Mouse (Mus musculus) kidney, adult 18-20 months (tissue): ENCODE measurements around the gene Efemp2.

ENCODE experiments used
- DNase-seq: peaks from one replicate; pipeline ENCODE4 v3.0.0; 2021

Efemp2 gene

DNA sequence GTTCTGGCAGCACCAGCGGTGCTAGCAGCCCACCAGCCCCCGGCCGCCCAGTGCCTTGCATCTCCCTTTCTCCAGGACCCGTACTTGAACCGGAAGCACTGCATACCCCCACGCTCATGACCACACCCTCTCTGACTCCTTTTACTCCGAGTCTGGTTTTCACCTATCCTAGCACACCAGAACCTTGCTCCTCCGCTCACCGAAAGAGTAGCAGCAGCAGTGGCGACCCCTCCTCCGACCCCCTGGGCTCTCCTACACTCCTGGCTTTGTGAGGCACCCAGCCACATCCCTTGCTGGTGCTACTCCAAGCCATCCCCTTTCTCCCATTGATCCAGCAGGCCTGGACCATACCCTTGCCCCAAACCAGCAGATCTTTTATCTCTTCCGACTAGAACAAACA is 18.7 kb upstream of the Efemp2 start:
- no peak for DNase-seq

DNA sequence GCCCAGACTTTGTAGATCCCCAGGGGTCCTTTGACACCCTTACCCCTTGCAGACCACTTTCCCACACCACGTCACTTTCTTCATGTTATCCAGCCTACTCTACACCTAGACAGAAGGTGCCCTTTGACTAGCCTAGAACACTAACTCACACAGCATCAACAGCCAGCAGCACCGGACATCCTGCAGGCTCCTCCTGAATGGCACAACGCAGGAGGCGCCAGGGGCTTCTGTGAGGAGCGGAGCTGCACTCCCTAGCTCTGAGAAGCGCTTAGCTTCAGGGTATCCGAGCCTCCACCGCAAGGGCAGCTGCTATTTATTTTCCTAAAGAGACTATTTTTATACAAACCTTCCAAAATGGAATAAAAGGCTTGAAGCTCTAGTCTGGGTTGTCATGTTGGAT is 18.2 kb upstream of the Efemp2 start:
- DNase-seq = no peak

DNA sequence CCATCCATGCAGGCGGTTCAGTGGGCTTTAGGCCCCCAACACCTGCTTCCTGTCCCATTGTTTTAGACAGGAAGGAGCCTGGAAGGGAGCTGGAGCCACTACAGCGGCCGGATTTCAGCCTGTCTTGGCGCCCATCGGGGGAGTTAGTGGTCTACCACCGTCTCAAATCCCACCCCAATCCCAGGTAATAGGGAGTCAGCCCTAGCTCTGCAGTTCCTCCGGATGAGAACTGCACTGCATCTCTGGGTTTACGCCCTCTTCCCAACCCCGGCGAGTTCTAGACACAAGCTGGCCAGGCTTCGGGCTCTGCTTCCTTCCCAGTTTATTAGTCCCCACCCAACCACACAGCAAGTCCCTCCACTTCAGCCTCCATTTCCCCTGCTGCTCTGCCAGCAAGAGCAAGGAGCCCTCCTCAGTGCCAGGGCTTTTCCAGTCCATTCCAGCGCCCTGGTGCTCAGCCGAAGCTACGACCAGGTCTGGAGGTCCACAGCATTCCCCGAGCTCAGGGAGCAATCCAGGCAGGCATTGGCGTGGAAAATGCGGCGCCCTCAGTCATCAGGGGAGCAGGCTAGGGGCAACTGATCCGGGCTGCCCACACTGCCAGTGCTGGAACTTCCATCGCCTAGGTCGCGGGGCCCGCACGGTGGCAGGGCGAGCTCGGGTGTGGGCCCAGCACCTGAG is 17.4 kb upstream of the Efemp2 start:
- peak; percentile 45 for DNase-seq

DNA sequence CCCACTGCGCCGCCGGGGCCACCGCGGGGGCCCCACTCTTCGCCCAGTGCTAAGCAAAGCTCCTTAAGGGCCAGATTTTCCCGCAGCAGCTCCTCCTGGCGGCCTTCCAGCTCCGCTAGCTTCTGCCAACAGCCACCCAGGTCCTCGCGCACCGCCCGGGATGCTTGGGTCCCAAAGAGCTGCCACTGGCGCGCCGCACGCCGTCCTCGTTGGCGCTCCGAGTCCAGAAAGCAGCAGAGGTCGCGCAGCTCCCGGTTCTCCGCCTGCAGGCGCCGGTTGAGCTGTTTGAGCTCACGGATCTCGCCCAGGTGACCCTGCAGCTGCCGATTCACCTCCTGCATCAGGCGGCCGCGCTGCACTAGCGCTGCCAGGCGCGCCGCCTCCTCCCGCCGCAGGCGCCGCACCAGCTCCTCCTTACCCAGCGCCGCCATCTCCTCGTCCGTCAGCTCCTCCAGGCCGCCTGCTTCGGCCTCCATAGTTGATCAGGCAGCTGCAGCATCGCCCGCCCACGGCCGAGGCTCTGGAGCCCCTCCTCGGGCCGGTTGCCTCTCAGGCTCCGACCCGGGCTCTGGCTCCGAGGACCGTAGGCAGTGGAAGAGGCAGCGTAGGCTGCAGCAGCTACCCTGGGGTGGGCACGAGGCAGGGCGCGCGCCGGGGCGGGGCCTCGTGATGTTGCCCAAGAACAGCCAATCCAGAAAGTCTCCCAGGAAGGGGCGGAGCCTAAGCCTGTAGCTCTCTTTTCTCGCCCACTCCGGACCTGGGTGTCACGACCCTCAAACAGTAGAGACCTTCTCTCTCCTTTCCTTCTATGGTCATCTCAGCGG is 16.6 kb upstream of the Efemp2 start:
- peak; percentile 97 for DNase-seq

DNA sequence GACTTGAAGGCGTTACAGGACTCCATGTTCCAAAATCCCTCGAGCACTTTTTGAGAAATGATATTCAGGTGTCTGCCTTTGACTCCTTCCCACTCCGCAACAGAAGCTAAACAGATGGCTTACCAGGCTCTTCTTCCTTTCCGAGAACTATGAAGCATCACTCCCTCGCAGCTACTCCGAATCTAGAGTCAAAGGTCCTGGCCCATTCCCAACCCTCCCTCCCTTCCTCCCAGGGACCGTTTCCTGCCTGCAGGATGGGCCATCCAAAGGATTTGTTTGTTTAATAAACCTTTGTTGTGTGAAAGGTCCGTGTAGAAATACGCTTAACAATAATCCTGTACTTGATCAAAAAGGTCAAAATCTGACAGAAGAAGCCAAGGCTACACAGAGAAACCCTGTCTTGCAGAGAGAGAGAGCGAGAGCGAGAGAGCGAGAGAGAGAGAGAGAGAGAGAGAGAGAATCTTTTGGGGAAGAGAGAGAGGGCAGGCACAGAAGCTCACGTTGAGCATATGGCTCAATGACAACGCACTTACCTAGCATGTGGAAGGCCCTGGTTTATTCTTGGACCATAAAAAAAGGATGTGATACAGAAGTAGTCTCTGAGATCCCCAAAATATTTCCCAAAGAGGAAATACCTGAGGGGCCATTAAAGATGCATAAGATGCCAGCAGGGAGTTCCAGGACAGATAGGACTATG is 15.9 kb upstream of the Efemp2 start, which contains the start of gene Ccdc85b:
Ccdc85b (minus strand) TSS at position 149 of the 697 bp plus-strand sequence.
- no peak for DNase-seq

DNA sequence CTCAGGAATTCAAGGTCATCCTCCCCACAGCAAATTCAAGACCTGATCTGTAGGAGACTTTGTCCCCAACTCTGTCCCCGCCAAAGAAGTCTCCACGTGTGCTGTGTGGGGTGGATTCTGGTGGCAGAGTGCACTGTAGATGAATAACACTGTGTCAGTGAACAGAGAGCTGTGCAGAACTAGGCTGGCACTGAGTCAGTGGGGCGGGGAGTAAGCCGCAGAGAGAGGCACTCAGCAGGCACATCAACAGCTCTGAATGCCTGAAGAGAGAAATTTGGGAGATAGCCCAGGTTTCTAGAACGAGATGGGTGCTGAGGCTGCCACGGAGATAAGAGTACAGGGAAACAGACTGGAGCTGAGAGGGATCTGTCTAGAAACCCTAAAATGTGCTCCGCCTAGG is 14.7 kb upstream of the Efemp2 start:
- no peak for DNase-seq

DNA sequence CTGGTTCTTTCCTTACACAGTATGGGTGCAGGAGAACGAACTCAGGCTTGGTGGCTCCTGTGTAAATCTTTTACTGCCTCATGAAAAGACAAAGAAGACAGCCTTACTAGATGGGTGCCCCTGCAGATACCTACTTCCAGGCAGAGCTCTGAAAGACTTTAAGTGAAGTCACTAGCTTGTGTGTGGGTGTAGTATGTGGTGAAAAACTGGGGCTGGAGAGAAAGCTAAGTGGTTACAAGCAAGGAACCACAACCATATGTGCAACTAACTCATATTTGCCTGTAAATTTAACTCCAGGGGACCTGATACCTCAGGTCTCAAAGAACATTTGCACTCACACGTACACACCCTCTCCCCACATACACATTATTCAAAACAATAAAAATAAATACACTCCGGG is 13.9 kb upstream of the Efemp2 start:
- no peak for DNase-seq

DNA sequence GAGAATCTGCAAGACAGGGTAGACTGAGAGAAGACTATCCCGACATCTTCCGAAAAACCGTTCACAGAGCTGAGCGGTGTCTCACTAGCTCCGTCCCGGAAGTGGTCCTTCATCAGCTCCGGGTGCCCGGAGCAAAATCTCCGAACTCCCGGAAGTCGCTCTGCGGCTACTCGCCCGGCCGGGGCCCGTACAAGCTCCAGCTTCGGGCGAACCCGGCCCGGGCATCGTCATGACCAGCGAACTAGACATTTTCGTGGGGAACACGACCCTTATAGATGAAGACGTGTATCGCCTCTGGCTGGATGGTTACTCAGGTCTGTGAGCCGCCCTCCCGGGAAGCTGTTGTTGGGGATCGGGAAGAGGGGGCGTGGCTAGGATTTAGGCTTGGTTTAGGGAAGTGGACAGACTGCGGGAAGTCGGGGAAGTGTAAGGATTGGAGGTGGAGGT is 13.3 kb upstream of the Efemp2 start, which contains the start of gene Fibp:
Fibp (plus strand) TSS at position 151 of the 447 bp plus-strand sequence.
- DNase-seq = peak; percentile 92

DNA sequence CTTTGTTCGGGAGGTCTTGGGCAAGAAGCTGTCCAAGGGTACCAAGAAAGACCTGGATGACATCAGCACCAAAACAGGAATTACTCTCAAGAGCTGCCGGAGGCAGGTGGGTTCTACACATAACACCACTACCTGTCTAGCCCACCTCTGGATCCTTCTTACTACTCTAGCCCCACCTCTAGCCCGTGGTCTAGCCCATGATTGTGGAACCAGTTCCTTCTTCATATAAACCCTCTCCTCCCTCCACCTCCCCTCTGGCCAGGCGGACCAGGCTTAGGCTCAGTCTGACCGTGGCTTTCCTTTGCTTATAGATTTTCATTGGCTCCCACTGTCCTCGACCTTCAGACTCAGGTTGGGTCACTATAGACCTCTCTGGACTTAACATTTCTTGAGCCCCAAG is 12.3 kb upstream of the Efemp2 start:
- no peak for DNase-seq

DNA sequence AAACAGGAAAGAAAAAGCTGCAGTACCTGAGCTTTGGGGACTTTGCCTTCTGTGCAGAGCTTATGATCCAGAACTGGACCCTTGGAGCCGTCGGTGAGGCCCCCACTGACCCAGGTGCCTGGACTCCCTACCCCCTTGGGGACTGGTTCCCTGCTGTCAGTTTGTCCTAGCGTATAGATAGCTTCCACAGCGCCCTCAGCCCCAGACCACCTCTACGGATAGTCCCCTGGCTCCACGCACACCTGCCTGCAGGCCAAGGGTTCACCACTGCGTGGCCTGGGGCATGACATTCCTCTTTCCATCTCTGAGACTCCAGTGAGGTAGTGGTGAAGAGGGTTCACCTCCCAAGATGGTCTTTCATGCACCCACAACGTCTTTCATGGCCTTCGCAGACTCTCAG is 10.5 kb upstream of the Efemp2 start:
- no peak for DNase-seq

DNA sequence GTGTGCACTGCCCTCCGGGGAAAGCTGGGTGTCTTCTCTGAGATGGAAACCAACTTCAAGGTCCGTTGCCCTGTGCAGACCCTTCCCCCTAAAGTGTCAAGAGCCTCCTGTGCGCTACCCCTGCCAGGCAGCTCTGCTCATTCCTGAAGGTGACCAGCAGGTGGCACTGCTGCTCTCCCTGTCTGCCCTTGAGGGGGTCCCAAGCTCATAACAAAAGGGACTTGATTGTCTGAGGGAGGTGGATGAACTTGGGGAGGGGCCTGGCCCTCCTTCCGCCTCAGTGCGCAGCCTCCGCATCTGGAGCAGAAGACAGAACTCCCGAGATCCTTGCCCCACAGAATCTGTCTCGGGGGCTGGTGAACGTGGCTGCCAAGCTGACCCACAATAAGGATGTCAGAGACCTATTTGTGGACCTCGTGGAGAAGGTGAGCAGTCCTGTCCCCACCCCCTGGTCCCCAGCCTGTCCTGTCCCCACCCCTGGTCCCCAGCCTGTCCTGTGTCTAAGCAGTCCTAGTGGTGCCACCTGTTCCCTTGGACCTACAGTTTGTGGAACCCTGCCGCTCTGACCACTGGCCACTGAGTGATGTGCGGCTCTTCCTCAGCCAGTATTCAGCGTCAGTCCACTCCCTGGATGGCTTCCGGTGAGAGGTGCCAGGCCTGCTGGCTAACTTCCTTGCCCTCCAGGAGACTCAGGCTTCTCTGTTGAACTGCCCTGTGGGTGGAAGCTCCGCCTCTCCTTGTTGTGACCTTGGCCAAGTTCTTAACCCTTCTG is 9.8 kb upstream of the Efemp2 start:
- peak; percentile 49 for DNase-seq

DNA sequence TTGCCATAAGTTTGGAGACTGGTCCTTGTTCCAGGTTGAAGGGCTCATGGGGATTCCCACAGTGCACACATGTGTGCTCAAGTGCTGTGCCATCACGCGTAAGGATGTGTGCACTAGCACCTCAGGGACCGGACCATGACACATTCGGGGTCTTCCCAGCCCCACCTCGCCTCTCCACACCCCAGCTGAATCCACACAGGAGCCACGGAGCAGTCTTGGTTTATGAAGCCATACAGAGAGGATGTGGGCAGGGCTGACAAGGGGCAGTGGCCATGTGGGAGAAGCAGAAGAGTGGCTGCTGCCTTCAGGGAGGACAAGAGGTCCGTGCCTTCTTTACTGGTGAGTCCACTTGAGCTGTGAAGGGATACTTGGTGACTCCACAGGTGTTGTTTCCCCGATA is 8.7 kb upstream of the Efemp2 start:
- DNase-seq = no peak

DNA sequence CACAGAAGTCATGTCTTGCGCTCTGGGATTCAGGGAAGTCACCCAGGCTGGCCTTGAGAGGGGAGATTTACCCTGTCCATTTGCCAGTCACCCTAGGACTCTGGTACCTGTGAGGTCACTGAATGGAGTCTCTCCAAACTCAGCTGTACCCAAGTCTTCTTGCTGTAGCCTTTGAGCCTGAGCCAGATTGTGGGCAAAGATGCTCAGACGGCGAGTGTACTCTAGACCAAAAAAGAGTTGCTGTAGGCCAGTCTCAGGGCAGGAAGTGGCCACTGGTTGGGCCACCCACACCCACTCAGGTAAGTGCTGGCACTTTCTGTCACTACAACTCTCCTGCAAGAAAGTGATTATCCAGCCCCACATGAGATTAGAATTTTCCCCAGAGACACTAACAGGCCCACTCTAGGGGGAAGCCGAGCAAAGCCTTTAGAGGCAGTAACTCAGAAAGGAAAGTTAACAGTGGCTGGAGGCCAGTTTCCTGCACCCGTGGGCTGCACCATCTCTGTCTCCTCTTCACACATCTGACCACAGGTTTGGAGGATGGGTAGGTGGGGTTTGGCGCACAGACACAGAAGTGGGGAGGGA is 6.7 kb upstream of the Efemp2 start:
- no peak for DNase-seq

DNA sequence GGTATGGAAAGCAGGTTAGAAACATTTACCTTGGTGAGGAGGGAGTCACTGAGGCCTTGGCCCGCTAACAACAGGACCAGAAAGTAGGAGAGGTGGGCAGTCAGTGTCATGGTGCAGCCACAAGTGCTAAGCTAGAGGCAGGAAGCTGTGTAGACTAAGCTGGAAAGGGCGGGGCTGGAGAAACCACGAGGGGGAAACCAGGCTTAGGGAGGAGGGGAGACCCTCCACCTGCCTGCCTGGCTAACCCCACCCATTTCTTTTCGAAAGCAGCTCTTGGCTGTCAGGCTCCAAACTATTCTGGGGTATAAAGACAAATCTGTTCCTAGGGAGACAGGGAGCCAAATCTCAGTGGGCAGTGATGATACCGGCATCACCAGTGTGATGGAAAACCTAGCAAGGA is 5.4 kb upstream of the Efemp2 start, which contains the start of gene Ctsw:
Ctsw (minus strand) TSS at position 134 of the 400 bp plus-strand sequence.
- DNase-seq = no peak

DNA sequence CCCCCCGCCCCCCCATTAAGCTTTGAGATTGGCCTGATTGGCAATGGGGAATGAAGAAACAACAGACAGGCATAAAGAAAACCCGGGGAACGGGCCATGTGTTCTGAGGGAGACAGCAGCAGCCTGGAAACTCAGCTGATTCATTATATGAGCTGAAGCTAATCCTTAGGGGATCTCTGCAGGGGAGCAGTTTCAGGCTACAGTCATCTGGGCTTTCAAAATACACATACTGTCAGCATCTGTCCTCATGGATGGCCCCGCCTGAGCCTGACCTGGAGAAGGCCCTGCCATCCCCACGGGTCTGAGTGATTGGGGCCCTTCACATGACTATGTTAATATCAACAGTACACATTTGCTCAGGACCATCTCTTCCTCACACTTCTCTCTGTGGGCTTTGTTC is 1.9 kb upstream of the Efemp2 start:
- no peak for DNase-seq

DNA sequence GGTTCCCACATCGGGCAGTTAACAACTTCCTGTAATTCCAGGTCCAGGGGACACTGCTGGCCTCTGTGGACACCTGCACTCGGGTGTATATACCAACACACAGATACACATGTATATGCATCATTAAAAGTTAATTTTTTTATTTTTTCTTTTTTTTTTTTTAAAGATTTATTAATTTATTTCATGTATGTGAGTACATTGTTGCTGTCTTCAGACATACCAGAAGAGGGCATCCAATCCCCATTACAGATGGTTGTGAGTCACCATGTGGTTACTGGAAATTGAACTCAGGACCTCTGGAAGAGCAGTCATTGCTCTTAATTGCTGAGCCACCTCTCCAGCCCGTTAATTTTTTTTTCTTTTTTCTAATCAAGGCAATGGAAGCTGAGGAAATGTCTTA is 897 bp upstream of the Efemp2 start:
- DNase-seq = no peak

DNA sequence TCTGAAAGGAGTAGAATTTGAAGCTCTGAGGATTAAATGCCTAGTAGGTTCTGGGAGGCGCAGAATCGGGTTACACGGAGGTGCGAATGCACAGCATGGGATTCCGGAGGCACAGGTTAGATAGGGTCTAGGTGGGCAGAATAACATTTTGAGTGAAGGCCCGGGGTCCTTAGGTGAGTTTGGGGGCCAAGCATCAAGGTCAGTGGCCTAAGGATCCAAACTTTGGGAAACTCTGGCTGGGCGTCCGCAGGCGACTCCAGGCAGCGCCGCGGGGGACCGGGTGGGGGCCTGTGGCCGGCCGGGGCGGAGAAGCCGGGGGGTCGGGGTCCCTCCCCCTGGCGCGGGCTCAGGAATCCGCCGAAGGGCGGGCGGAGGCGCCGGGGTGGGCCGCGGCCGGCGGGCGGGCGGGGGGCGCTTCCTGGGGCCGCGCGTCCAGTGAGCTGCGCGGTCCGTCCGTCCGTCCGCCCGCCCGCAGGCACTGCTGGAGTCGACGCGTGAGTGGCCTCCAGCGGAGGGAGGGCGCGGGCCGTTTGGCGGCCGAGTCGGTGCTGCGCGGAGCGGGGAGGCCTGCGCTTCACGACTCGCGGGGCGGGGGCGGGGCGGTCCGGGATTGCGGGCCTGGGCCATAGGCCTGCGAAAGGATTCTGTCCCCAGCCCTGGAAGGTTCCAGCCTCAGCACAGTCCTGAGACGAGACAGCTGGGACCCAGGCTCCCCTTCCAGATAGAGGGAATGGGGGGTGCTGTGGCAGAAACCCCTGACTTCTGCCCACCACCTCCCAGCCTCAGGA is 721 bp downstream of the Efemp2 start:
- DNase-seq = peak; percentile 32

DNA sequence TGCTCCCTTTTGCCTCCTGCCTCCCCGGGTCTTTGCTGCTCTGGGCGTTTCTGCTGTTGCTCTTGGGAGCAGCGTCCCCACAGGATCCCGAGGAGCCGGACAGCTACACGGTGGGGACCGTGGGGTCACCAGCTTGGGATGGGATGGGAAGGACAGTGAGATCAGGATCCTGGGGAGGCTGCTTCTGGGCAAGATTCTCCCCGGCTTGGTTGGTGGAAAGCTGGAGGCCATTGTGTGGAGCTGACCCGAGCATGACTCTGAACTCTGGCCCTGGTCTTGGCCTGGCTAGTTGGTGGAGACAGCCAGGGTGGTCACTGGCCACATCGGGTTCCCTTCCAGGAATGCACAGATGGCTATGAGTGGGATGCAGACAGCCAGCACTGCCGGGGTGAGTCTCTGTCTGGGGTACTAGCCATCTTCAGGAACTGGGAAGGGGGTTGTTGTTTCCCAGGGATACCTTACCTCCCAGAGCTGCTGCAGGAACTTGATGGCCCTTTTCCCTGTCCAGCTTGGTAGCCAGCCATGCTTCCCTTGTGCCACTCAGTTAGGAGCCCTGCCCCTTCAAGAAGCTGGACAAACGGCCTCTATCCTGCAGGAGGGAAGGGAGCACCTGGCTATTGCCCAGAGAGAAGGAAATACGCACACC is 1.4 kb downstream of the Efemp2 start:
- DNase-seq = no peak

DNA sequence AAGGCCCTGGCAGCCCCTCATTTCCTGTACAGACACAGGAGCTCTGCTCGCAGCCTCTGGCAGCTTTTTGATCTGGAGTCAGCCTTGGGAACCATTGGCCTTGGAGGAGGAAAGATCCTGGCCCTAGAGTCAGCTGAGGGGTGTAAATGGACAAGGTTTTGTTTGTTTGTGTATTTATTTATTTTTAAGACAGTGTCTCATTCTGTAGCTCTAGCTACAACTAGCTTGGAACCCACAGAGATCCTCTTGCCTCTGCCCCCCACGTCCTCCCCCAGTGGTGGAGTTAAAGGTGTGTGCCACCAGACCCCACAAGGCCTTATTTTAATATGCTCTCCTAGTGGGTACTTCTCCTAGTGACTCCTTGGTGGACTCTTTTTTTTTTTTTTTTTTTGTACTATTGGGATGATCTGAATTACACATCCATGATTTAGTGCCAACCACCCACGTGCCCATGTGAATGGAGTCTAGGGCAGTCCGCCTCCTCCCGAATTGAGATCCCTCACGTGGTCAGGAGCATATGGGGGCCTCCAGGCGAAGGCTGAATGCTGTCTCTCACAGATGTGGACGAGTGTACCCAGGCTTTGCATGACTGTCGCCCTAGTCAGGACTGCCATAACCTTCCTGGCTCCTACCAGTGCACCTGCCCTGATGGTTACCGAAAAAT is 3.4 kb downstream of the Efemp2 start:
- no peak for DNase-seq

DNA sequence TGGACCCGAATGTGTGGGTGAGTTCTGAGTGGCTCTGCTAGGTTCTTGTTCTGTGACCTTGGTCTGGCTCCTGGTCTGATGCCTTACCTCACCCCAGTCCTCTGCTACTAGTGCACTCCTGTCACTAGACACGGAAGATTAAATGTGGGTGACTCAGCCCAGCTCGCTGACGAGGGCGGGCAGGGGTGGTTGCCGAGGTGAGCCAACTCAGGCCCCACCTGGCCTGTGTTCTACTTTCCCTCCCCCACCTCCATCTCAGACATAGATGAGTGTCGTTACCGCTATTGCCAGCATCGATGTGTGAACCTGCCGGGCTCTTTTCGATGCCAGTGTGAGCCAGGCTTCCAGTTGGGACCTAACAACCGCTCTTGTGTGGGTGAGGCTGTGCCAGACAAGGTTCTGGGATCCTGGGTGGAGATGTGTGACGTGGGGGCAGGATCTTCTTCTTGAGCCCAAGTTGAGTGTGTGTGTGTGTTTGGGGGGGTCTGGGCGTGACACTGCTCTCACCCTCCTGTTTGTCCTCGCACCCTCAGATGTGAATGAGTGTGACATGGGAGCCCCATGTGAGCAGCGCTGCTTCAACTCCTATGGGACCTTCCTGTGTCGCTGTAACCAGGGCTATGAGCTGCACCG is 4.0 kb downstream of the Efemp2 start:
- DNase-seq = no peak
